Mouse (Mus musculus): ENCODE measurements around the gene Tmod2. TPM values are rescaled to one million over a fixed set of nuclear protein-coding genes. Genes with fewer than 3 reads are reported as not detected.

Tmod2 gene
- 0.75 and 1.1 TPM in 2 replicates for polyA plus RNA-seq (2012; rRNA removed)

DNA sequence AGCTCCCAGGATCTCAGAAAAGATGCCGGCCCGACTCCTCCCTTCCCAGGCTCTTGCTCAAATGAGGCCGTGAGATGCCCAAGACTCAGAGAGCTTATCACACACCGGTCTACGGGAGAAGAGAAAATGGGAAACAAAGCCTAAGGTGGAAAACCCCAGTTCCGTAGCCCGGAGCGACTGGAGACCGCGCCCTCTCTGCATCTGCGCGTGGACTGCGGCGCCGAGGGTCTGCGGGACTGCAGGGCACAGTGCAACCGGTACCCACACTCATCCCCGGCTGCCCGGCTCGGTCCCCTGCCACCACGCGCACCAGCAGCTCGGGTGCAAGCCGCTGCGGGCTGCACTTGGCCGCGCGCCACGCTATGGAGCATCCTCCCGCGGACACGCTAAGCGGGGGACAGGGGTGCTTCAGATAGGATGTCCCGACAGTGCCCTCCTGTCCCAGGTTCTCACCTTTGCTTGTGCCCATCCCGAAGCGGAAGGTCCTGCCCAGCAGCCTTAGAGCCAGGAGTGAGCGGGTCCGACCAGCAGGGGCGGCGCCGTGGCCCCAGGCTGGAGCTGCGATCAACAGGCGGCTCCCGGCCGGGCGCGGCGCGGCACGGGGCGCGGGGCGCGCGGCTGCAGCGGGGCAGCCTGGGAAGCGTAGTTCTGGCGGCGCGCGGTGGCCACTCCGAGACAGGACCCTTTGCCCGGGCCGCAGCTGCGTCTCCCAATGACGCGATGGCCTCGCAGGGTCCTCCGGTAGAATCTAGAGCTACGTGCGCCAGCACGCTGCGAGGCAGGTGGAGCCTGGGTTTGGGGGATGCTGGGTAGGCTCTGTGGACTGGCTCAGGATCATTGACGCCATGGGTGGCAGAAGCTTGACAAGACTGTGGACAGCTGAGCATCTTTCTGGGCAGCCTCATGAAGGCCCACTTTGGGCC, at the start of gene Tmod2:
Tmod2 (minus strand) TSS at position 755 of the 923 bp plus-strand sequence.

DNA sequence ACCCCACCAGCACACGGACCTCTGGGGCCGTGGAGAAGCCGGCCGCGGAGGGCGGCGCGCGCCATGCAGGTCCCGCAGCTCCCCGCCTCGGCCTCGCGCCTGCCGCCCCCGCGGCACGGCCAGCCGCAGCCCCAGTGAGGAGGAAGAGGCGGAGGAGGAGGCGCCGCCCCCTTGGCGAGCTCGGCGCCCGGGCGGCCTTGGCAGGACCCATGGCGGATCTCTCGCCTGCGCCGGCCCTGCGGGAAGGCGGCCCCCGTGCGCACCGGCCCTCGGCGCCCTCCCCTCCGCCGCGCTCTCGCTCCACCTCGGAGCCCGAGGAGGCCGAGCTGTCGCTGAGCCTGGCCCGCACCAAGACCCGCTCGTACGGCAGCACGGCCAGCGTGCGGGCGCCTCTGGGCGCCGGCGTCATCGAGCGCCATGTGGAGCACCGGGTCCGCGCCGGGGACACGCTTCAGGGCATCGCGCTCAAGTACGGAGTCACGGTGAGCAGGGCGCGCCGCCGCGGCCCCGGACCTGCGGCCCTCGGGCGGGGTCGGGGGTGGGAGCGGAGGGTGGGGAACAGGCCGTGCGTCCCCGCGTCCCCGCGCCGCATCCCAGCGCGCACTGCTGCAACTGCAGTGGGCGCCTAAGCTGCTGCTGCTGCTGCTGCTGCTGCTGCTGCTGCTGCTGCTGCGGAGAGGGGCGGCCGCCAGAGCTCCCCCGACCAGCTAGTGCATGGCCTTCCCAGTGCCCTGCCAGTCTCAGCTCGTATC, 14.6 kb upstream of the Tmod2 start, which contains the start of gene Lysmd2:
Lysmd2 (plus strand) TSS at position 186 of the 752 bp plus-strand sequence.

DNA sequence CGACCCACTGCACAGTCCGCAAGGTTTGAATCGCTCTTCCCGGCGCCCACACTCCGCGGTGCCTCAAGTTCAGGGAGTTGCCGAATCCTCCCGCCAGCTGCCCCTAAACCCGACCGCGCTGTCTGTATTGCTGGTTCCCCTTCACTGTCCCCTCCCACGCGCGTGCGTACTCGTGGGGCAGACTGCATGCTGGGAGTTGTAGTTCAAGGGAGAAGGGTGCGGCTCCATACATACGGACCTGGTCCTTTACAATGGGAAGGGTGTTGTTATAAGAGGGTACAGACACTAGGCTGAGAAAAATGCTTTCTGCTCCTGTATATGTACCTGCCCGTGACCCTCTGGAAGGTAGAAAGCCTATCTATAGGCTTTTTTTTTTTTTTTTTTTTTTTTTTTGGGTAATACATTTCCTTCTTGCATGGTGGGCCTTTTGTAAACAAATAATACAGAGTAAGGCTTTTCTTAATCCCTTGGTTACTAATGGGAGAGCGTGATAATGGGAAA, 51.6 kb downstream of the Tmod2 start, which contains the start of gene Tmod3:
Tmod3 (minus strand) TSS at position 146 of the 501 bp plus-strand sequence.

Other genes with a start within 250 kb of the Tmod2 start
- gene Mapk6, start 201.3 kb downstream of the Tmod2 start, polyA plus RNA-seq (2012; rRNA removed), result 24.3 and 25.7 TPM in 2 replicates
- 5.0 and 5.6 TPM in 2 replicates for gene Leo1, start 169.8 kb downstream of the Tmod2 start, polyA plus RNA-seq (2012; rRNA removed)
- gene Tmod3, start 51.7 kb downstream of the Tmod2 start, polyA plus RNA-seq (2012; rRNA removed), result 16.2 and 18.4 TPM in 2 replicates
- gene Lysmd2, start 14.4 kb upstream of the Tmod2 start, polyA plus RNA-seq (2012; rRNA removed), result 57.0 and 87.5 TPM in 2 replicates
- gene Scg3, start 72.7 kb upstream of the Tmod2 start, polyA plus RNA-seq (2012; rRNA removed), result 0.83 and 3.0 TPM in 2 replicates
- gene Bmp5, start 164.0 kb upstream of the Tmod2 start, polyA plus RNA-seq (2012; rRNA removed), result 0.17 and 0.24 TPM in 2 replicates